Mouse (Mus musculus) forebrain, postnatal 0 days (tissue): Measurements from ENCODE around the gene Fbxw4. TPM values are rescaled to one million over a fixed set of nuclear protein-coding genes. Genes with fewer than 3 reads are reported as not detected.

Source experiments
- ATAC-seq: fragments of 200-750 bp; cut with Nextera tagmentation; 2 replicates; pipeline ENCODE4 v1.8.0; 2017; ENCODE audit warnings: mild to moderate bottlenecking, moderate library complexity
- DNase-seq: peaks from one replicate; pipeline ENCODE4 v3.0.0-alpha.2; 2015
- H3K27ac ChIP-seq: fragments of 300-500 bp; sonication (generic); 2 replicates; pipeline ENCODE4 v1.5.1; 2014; ENCODE audit warnings: low read depth, mild to moderate bottlenecking, antibody characterized with exemption, low read length, moderate library complexity, mixed read lengths
- H3K27me3 ChIP-seq: fragments of 300-500 bp; sonication (generic); 2 replicates; pipeline ENCODE4 v1.6.1; 2014; ENCODE audit warnings: mild to moderate bottlenecking, low read length, mixed read lengths; ENCODE audit not compliant: insufficient read depth
- H3K36me3 ChIP-seq: fragments of 300-500 bp; sonication (generic); 2 replicates; pipeline ENCODE4 v1.6.1; 2014; ENCODE audit warnings: mild to moderate bottlenecking, moderate library complexity; ENCODE audit not compliant: insufficient read depth
- H3K4me1 ChIP-seq: fragments of 300-500 bp; sonication (generic); 2 replicates; pipeline ENCODE4 v1.6.1; 2014; ENCODE audit warnings: antibody characterized with exemption; ENCODE audit not compliant: insufficient read depth
- H3K4me2 ChIP-seq: fragments of 300-500 bp; sonication (generic); 2 replicates; pipeline ENCODE4 v1.6.1; 2014; ENCODE audit warnings: low read depth, mild to moderate bottlenecking, moderate library complexity
- H3K4me3 ChIP-seq: fragments of 300-500 bp; sonication (generic); 2 replicates; pipeline ENCODE4 v1.5.1; 2014; ENCODE audit warnings: low read depth, low read length, mixed read lengths
- H3K9ac ChIP-seq: fragments of 300-500 bp; sonication (generic); 2 replicates; pipeline ENCODE4 v1.6.1; 2014; ENCODE audit warnings: mild to moderate bottlenecking
- H3K9me3 ChIP-seq: fragments of 300-500 bp; sonication (generic); 2 replicates; pipeline ENCODE4 v1.6.1; 2016; ENCODE audit warnings: low read length
- CTCF ChIP-seq: sonication (generic); IDR thresholded peaks from 2 replicates; pipeline ENCODE4 v1.5.1; 2016; ENCODE audit warnings: antibody characterized with exemption, control low read depth, low read depth
- WGBS: fragments of 180-500 bp; shearing (Covaris S2); extraction: QIAGEN DNeasy Blood & Tissue Kit; methylation state at CpG from one replicate; pipeline ENCODE4 v1.1.7; 2014; 5-methylcytosine and 5-hydroxymethylcytosine counted together
- polyA plus RNA-seq: library from polyadenylated mRNA; unstranded; fragments of >200 nt; fragmentation: Nextera tagmentation; extraction: Ambion mirVana; gene quantifications from 2 replicates; pipeline ENCODE4 v1.2.1, GENCODE M21; 2015
- total RNA-seq: library from RNA; depleted of rRNA; stranded (reverse); fragments of >200 nt; gene quantifications from 2 replicates; pipeline ENCODE4 v1.2.3, GENCODE M21; 2014

Fbxw4 gene
- total and polyA plus RNA-seq, 2 experiments from 2014 or later, result 6.4 to 31.8 TPM

DNA sequence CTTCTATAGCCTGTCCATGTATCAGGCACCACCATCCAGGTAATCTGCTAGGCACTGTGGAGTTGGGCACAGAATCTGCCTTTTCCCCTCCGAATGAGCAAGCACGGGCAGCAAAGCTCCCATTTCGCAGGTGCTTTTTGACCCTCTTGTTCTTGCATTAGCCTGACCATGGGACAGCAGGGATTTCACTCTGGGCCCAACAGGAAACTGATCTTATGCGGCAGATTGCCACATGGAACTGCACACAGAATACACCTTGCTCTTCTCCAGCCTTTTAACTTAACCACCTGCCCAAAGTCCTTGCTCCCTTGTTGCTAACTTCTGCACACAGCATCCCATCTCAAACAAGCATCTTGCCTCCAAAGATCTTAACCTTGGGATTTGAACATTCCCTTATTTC lies 26.9 kb upstream of the Fbxw4 start:
- 58% methylated on average over 4 of the region's 4 CpGs for WGBS
- Histone ChIP-seq H3K4me3 (no peak overlapping the region), H3K36me3 (no peaks in the 10 kb centered on the region), H3K9me3 (no peaks in the 10 kb centered on the region), H3K27ac (no peak overlapping the region), H3K4me2 (no peak overlapping the region), H3K9ac (no peak overlapping the region), H3K27me3 (no peaks in the 10 kb centered on the region), H3K4me1 (no peaks in the 10 kb centered on the region)
- no peak for ATAC-seq
- TF ChIP-seq CTCF, result no peak
- DNase-seq, result no peak

DNA sequence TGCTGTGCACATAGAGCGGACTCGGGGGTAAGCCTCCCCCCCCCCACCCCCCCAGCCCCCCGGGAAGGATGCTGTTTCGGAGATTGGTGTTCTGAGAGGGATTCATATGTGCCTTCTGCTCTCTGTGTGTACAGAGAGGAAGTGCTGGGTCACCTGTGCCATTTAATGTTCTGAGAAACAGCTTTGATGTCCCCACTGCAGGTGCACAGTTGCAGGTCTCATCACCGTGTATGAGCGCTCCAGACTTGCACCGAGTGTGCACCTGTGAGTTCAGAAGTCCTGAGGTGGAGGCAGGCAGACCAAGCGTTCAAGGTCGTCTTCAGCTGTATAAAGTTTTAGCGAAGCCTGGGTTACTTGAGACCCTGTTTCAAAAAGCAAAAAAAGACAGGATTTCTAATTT lies 23.6 kb upstream of the Fbxw4 start:
- TF ChIP-seq CTCF, result no peak
- no peak for ATAC-seq

DNA sequence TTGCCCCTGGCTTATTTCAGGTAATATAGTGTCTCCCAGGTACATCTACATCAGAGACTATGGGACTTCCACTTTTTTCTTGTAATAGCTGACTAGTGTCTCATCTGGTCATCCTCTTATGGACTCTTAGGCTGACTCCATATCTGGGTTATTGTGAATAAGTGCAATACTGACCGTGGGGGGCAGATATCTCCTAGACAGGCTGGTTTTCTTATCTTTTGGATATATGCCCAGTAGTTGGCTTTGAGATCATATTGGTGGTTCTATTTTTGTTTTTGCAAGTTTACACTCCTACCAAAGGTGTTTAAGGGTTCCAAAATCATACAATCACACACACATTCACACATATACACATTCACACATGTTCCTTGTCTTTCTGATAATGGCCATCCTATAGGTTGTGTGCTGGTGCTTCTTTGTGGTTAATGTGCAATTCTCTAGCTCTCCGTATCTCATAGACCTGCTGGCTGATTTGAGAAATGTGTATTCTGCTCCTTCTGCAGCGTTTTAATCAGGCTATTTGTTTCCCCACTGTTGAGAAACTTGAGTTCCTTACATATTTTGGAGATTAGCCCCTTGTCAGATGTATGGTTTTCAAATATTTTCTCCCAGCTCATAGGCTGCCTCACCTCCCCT lies 20.5 kb upstream of the Fbxw4 start:
- ATAC-seq (no peak), DNase-seq (no peak)
- TF ChIP-seq CTCF, result no peak
- Histone ChIP-seq H3K4me2 (no peak overlapping the region), H3K9me3 (no peaks in the 10 kb centered on the region), H3K27ac (no peak overlapping the region), H3K36me3 (no peaks in the 10 kb centered on the region), H3K27me3 (peaks cover 6% of the 10 kb centered on the region; the same call in 1 of the 2 replicates), H3K4me3 (no peak overlapping the region), H3K9ac (no peak overlapping the region), H3K4me1 (no peaks in the 10 kb centered on the region)
- 62% methylated on average over 3 of the region's 3 CpGs for WGBS

More for the DNA sequence above, 23.6 kb upstream of the Fbxw4 start:
- WGBS, result 87% methylated on average over 10 of the region's 10 CpGs
- no peak overlapping the region for H3K9ac ChIP-seq
- H3K4me1 ChIP-seq, result no peaks in the 10 kb centered on the region
- no peaks in the 10 kb centered on the region for H3K36me3 ChIP-seq
- H3K4me2 ChIP-seq, result no peak overlapping the region
- no peak overlapping the region for H3K4me3 ChIP-seq
- no peaks in the 10 kb centered on the region; the same call in 1 of the 2 replicates for H3K27me3 ChIP-seq
- H3K27ac ChIP-seq, result no peak overlapping the region
- no peaks in the 10 kb centered on the region for H3K9me3 ChIP-seq
- no peak for DNase-seq

DNA sequence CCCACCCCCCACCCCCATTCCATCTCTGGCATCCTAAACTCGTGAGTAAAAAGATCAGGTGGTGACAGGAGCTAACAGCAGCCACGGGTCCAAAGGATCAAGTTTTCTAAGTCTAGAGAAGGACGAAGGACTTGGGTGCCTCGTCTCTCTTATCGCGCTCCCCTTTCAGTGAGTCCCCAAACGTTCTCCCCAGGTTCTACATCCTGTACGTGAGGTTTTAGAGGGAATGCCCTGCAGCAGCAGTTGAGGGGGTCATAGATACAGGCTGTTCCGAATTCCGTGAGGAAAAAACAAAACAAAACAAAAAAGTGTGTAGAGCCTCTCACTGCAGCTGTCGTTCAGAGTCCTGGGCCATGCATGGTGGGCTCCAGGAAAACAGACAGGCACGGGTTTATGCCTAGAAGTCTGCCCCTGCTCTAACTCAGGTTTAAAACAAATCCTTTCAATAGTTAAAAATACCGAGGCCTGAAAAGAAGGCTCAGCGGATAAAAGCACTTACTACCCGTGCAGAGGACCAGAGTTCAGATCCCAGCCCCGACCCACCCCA lies 16.7 kb upstream of the Fbxw4 start:
- TF ChIP-seq CTCF, result no peak
- Histone ChIP-seq H3K4me2 (peak overlapping the region; percentile 39; the same call in 1 of the 2 replicates), H3K36me3 (no peaks in the 10 kb centered on the region), H3K27ac (no peak overlapping the region), H3K4me3 (no peak overlapping the region), H3K9me3 (no peaks in the 10 kb centered on the region), H3K9ac (no peak overlapping the region), H3K4me1 (no peaks in the 10 kb centered on the region), H3K27me3 (peaks cover 21% of the 10 kb centered on the region)
- DNase-seq, result no peak
- 7% methylated on average over 16 of the region's 16 CpGs for WGBS
- ATAC-seq, result no peak

DNA sequence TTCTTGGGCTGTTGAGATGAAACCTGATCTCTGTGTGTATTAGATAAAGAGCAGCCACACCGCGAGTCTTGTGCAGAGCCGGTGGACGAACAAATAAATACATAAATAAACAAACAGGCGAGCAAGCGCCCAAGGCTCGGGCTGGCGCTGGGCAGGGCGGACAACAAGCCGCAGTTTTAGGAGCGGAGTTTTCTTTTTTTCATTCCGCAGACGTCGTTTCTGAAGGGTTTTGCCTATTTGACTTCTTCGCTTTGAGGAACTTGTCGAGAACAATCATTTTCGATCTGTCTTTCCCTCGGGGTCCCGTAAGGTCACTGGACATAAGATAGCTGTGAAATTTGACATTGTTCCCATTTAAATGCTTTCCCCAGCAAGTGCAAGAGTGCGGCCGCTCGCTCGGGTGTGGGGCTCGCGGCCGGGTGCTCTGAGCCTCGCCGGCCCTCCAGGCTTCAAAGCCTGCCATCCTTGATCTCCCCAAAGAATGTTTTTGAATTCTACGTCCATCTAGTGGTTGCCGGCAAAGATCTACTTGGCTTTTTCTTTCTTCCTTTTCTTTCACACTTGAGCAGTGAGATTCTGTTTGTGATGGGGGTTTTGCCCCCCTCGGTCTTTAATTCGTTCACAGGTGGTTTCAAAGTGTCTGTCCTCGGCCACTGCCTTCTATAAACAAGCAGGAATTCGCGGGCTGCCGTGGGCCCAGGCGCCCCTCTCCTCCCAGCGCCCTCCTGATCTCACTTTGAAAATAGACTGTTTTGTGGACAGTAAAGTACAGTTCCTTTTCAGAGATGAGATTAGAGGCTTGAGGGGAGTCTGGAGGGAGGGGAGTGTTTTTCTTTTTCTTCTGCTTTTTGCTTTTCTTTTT lies 15.8 kb upstream of the Fbxw4 start:
- 2% methylated on average over 38 of the region's 38 CpGs for WGBS
- H3K27me3 ChIP-seq, result peaks cover 21% of the 10 kb centered on the region
- peak overlapping the region; percentile 14 for H3K4me3 ChIP-seq
- no peaks in the 10 kb centered on the region for H3K4me1 ChIP-seq
- peak; percentile 10 for DNase-seq
- H3K36me3 ChIP-seq, result no peaks in the 10 kb centered on the region
- no peaks in the 10 kb centered on the region for H3K9me3 ChIP-seq
- H3K27ac ChIP-seq, result no peak overlapping the region
- no peak overlapping the region for H3K9ac ChIP-seq
- H3K4me2 ChIP-seq, result peak overlapping the region; percentile 39
- no peak for TF ChIP-seq CTCF
- no peak for ATAC-seq

DNA sequence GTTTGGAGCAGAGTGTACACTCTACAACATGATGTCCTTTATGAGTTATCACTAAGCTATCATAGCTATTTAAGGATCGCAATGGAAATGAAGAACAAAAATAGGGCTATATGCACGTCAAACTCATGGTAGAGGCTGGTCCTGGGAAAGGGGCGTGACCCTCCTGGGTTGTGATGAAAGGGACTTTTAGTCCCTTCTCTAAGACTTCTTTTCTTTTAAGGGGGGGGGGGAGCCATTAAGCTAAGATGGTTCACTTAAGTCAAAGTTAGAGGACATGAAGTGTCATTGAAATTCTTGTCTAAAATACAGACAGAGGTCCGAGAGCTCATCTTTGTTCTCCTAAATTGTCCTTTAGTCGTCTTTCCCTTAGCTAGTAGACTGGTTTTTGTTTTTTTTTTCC lies 15.1 kb upstream of the Fbxw4 start:
- Histone ChIP-seq H3K27me3 (peaks cover 21% of the 10 kb centered on the region), H3K4me3 (no peak overlapping the region), H3K4me1 (no peaks in the 10 kb centered on the region), H3K9me3 (no peaks in the 10 kb centered on the region), H3K36me3 (no peaks in the 10 kb centered on the region), H3K9ac (no peak overlapping the region), H3K4me2 (no peak overlapping the region), H3K27ac (no peak overlapping the region)
- ATAC-seq (no peak), DNase-seq (no peak)
- WGBS, result 40% methylated on average over 5 of the region's 5 CpGs
- no peak for TF ChIP-seq CTCF

DNA sequence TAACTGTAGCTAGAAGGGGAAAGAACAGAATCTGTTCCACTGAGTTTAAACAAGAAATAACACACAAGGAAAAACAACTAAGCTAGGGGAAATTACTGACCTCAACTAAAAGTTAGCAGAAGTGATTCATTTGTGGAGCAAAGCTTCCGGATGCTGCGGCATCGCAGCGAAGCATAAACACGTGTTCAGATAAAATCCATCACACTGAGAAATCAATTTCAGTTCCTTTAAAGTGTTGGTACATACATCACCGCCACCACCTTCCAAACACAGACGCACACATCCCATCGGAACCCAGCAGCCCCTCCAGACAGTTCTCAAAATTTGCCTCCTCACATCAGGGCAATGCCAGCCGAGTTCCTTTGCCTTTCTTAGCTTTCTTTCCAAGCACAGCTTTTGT lies 12.9 kb upstream of the Fbxw4 start:
- no peaks in the 10 kb centered on the region for H3K4me1 ChIP-seq
- no peaks in the 10 kb centered on the region for H3K36me3 ChIP-seq
- H3K4me2 ChIP-seq, result no peak overlapping the region
- peaks cover 21% of the 10 kb centered on the region for H3K27me3 ChIP-seq
- no peak for ATAC-seq
- no peak overlapping the region for H3K9ac ChIP-seq
- no peak for TF ChIP-seq CTCF
- H3K4me3 ChIP-seq, result no peak overlapping the region
- H3K27ac ChIP-seq, result no peak overlapping the region
- no peaks in the 10 kb centered on the region for H3K9me3 ChIP-seq
- no peak for DNase-seq
- WGBS, result 79% methylated on average over 9 of the region's 9 CpGs
